Mouse (Mus musculus) liver, embryonic 14.5 days (tissue): ENCODE data around the gene Ccdc77. TPM values are rescaled to one million over a fixed set of nuclear protein-coding genes. Genes with fewer than 3 reads are reported as not detected.

Source experiments
- ATAC-seq: fragments of 200-750 bp; cut with Nextera tagmentation; 2 replicates; pipeline ENCODE4 v1.8.0; 2017; ENCODE audit warnings: moderate number of reproducible peaks, mild to moderate bottlenecking, moderate library complexity; ENCODE audit not compliant: insufficient read depth
- DNase-seq, 3 experiments: peaks; one replicate each; pipeline ENCODE4 v3.0.0-alpha.2; 2012 to 2013; ENCODE audit warnings: low read depth in 3 of 3, low spot score in 3 of 3
- H3K27ac ChIP-seq: fragments of 300-500 bp; sonication (generic); 2 replicates; pipeline ENCODE4 v1.5.1; 2014; ENCODE audit warnings: moderate library complexity, mild to moderate bottlenecking, control low read depth, inconsistent platforms
- H3K27me3 ChIP-seq: fragments of 300-500 bp; sonication (generic); 2 replicates; pipeline ENCODE4 v1.6.1; 2014; ENCODE audit warnings: mild to moderate bottlenecking, low read length, moderate library complexity; ENCODE audit not compliant: control insufficient read depth, insufficient read depth
- H3K36me3 ChIP-seq: fragments of 300-500 bp; sonication (generic); replicated peaks from 2 replicates; pipeline ENCODE4 v1.6.1; 2014; ENCODE audit warnings: low read depth; ENCODE audit not compliant: control insufficient read depth, insufficient read depth
- H3K4me1 ChIP-seq, 2 experiments: fragments of 200-500 bp in 1 of 2; fragments of 300-500 bp in 1 of 2; sonication (generic) in 1 of 2; replicated peaks; 2 replicates each; pipeline ENCODE4 v1.6.1; 2012 to 2014; ENCODE audit warnings: antibody characterized with exemption in 1 of 2, inconsistent platforms in 1 of 2, low read length in 1 of 2; ENCODE audit not compliant: control insufficient read depth in 2 of 2, insufficient read depth in 2 of 2
- H3K4me2 ChIP-seq: fragments of 300-500 bp; sonication (generic); 2 replicates; pipeline ENCODE4 v1.6.1; 2014; ENCODE audit warnings: low read depth, mild to moderate bottlenecking, control low read depth, moderate library complexity
- H3K4me3 ChIP-seq, 2 experiments: fragments of 200-500 bp in 1 of 2; fragments of 300-500 bp in 1 of 2; sonication (generic) in 1 of 2; 2 replicates each; pipeline ENCODE4 v1.5.1; 2012 to 2014; ENCODE audit warnings: low read depth in 2 of 2, low read length in 2 of 2, mild to moderate bottlenecking in 2 of 2, control low read depth in 1 of 2, inconsistent platforms in 1 of 2, moderate library complexity in 1 of 2; ENCODE audit not compliant: insufficient read depth in 1 of 2
- H3K9ac ChIP-seq: fragments of 300-500 bp; sonication (generic); replicated peaks from 2 replicates; pipeline ENCODE4 v1.6.1; 2014; ENCODE audit warnings: mild to moderate bottlenecking, control low read depth, moderate library complexity
- H3K9me3 ChIP-seq: fragments of 300-500 bp; sonication (generic); 2 replicates; pipeline ENCODE4 v1.6.1; 2016; ENCODE audit warnings: low read length, mixed read lengths; ENCODE audit not compliant: control insufficient read depth
- CTCF ChIP-seq: IDR thresholded peaks from 2 replicates; pipeline ENCODE4 v1.5.1; 2016; ENCODE audit warnings: antibody characterized with exemption, low read depth, control low read depth
- EP300 ChIP-seq: IDR thresholded peaks from 2 replicates; pipeline ENCODE4 v1.6.1; 2016; ENCODE audit warnings: antibody characterized with exemption, low read depth
- WGBS: fragments of 180-500 bp; shearing (Covaris S2); extraction: QIAGEN DNeasy Blood & Tissue Kit; methylation state at CpG from one replicate; pipeline ENCODE4 v1.1.7; 2014; ENCODE audit not compliant: insufficient replicate concordance; 5-methylcytosine and 5-hydroxymethylcytosine counted together
- polyA plus RNA-seq, 2 experiments: library from polyadenylated mRNA; depleted of rRNA in 1 of 2; stranded (reverse) in 1 of 2; unstranded in 1 of 2; fragments of >200 nt; fragmentation: Nextera tagmentation in 1 of 2; extraction: Ambion mirVana in 1 of 2; gene quantifications; 2 replicates each; pipeline versions ENCODE4 v1.2.1 to v1.2.3; 2012 to 2014

The Ccdc77 gene
- polyA plus RNA-seq, 2 experiments = 11.4 to 14.1 TPM

DNA sequence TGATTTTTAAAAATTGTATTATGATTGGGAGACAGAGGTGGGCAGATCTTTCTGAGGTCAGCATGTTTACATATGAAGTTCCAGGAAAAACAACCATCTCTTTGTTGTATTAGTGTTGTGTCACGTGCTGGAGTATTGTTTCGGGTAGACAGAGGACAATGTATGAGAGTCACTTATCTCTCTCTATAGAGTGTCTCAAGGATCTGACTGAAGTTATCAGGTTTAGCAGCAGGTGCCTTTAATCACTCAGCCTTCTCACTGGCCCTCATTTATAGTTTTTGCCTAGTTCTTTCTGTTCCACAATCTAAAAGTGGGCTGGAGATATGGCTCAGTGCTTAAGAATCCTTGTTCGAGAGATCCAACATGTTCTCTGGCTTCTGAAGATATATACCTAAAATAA is 25.9 kb upstream of the Ccdc77 start:
- no peaks in the 10 kb centered on the region for H3K9me3 ChIP-seq
- no peak overlapping the region for H3K4me3 ChIP-seq
- H3K9ac ChIP-seq = no peak overlapping the region
- ATAC-seq = peak; percentile 53; the same call in 1 of the 2 replicates
- TF ChIP-seq CTCF (no peak), EP300 (no peak)
- no peak overlapping the region for H3K27ac ChIP-seq
- no peaks in the 10 kb centered on the region for H3K27me3 ChIP-seq
- no peaks in the 10 kb centered on the region; a peak in 1 of 4 replicates for H3K4me1 ChIP-seq
- peaks cover 45% of the 10 kb centered on the region for H3K36me3 ChIP-seq
- peak in 1 of 3 experiments; percentile 4 for DNase-seq
- WGBS = 32% methylated on average over 3 of the region's 3 CpGs
- no peak overlapping the region for H3K4me2 ChIP-seq

- no peak for TF ChIP-seq CTCF
- no peak for TF ChIP-seq EP300
- Histone ChIP-seq H3K4me1 (no peaks in the 10 kb centered on the region), H3K4me2 (no peak overlapping the region), H3K9ac (no peak overlapping the region), H3K27me3 (no peaks in the 10 kb centered on the region), H3K9me3 (no peaks in the 10 kb centered on the region), H3K36me3 (peaks cover 72% of the 10 kb centered on the region), H3K4me3 (no peak overlapping the region), H3K27ac (no peak overlapping the region)
- DNase-seq (no peak), ATAC-seq (no peak)
- 86% methylated on average over 2 of the region's 2 CpGs for WGBS
Observed at GRCm38 (mm10) chr6:120376736-120377135, 12.6 kb upstream of the Ccdc77 start.

DNA sequence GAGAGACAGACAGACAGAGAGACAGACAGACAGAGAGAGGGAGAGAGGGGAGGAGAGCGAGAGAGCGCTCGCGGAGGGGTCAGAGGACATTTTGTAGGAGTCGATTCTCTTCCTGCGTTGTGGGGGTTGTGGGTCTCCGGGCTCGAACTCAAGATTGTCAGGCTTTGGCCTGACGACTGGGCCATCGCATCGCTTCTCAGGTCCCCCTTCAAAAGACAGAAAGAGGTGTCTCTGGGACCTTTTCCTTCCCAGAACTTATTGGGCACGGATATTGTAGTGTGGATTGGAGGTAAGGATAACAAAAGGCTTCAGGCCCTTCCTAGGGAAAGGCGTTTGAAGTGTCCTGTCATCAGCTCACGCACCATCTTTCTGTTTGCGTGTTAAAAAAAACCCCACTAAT is 877 bp upstream of the Ccdc77 start:
- Histone ChIP-seq H3K4me1 (peaks cover 11 to 13% of the 10 kb centered on the region in 2 experiments), H3K9me3 (no peaks in the 10 kb centered on the region), H3K4me3 (peak overlapping the region; percentile 94 to 97), H3K36me3 (peaks cover 20% of the 10 kb centered on the region), H3K9ac (peak overlapping the region; percentile 94), H3K4me2 (peak overlapping the region; percentile 79), H3K27me3 (no peaks in the 10 kb centered on the region), H3K27ac (peak overlapping the region; percentile 77; the same call in 1 of the 2 replicates)
- DNase-seq = peak in 1 of 3 experiments; percentile 27
- no peak for TF ChIP-seq EP300
- TF ChIP-seq CTCF = no peak
- under 1% methylated on average over 15 of the region's 15 CpGs for WGBS
- no peak for ATAC-seq

- no peaks in the 10 kb centered on the region for H3K9me3 ChIP-seq
- peaks cover 11 to 13% of the 10 kb centered on the region in 2 experiments for H3K4me1 ChIP-seq
- H3K4me2 ChIP-seq = peak overlapping the region; percentile 79
- WGBS = 0% methylated on average over 31 of the region's 31 CpGs
- H3K9ac ChIP-seq = peak overlapping the region; percentile 94
- peak; percentile 24 for ATAC-seq
- TF ChIP-seq CTCF (no peak), EP300 (no peak)
- no peaks in the 10 kb centered on the region for H3K27me3 ChIP-seq
- H3K36me3 ChIP-seq = peaks cover 15% of the 10 kb centered on the region
- H3K27ac ChIP-seq = peak overlapping the region; percentile 77
- H3K4me3 ChIP-seq = peak overlapping the region; percentile 94 to 97
- peak in 2 of 3 experiments; percentile 36 to 45 for DNase-seq
Observed at GRCm38 (mm10) chr6:120364523-120364905, 340 bp upstream of the Ccdc77 start.

DNA sequence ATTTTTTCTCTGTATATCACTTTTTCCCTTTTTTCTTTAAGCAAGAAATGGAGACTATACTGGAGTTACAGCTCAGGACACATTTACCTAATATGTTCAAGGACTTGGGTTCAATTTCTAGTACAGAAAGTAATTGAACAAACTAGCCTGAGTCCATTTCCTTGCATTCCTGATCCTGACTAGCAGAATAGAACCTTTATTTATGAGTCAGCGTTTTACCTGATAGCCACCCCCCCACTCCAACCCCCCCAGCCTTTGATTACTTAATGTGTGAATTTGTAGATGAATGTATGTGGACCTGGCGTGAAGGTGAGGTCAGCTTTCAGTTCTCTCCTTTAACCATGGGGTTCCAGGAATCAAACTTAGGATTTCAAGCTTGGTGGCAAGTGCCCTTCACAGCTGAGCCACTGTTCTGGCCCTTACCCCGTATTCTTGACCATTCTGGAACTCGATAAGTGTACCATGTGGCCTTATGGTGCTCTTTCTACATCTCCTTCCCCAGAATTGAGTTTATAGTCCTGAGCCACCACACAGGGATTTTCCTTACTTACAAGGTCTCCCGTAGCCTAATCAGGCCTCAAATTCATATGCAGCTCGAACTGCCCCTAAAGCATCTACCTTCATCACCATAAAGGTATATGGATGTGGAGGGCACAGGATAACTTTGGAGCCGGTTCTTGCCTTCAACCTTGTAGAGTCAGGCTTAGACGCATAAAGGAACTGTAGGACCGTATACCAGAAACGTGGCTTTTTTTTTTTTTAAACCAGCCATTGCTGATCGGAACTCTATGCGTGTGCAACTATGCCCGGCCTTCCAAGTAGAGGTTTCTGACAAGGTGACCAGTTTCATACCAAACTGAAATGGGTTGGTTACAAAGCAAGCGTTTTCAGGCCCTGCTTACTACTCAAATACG is 1.1 kb downstream of the Ccdc77 start:
- Histone ChIP-seq H3K9ac (peak overlapping the region; percentile 94), H3K4me1 (peaks cover 11 to 15% of the 10 kb centered on the region in 2 experiments), H3K36me3 (peaks cover 9% of the 10 kb centered on the region), H3K27me3 (no peaks in the 10 kb centered on the region), H3K9me3 (no peaks in the 10 kb centered on the region), H3K4me3 (peak overlapping the region; percentile 94 to 97), H3K4me2 (peak overlapping the region; percentile 79), H3K27ac (peak overlapping the region; percentile 77)
- DNase-seq (no peak), ATAC-seq (no peak)
- TF ChIP-seq EP300 = no peak
- no peak for TF ChIP-seq CTCF
- WGBS = 15% methylated on average over 15 of the region's 15 CpGs
